Mouse (Mus musculus): ENCODE results near the gene Spink8.
"Not testable (repeated sequence)": the region's sequence is repeated elsewhere in the genome, so short reads cannot be mapped to it uniquely, and the experiment has no call there.

Spink8 gene

DNA sequence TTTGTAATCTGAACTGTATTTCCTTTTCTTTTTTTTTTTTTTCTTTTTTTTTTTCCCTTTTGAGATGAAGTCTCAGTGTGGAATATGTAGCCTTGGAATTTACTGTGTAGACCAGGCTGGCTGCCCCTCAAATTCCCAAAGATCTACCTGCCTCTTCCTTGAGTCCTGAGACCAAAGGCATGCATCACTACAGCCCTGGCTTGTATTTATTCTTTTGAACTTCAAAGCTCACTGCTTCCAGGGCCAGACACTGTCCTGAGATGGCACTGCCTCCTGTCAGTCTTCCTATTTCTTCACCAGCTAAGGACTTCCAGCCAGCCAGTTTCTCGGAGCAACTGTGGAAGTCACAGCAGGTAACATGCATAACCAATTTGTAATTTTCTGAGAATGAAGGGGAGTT is at the start of gene Spink8:
Gene Spink8, plus strand, starts transcription at position 301 of the 400 bp plus-strand sequence.
- DNase-seq (ENCODE audit: low spot score in 2 of 2) = no peak

DNA sequence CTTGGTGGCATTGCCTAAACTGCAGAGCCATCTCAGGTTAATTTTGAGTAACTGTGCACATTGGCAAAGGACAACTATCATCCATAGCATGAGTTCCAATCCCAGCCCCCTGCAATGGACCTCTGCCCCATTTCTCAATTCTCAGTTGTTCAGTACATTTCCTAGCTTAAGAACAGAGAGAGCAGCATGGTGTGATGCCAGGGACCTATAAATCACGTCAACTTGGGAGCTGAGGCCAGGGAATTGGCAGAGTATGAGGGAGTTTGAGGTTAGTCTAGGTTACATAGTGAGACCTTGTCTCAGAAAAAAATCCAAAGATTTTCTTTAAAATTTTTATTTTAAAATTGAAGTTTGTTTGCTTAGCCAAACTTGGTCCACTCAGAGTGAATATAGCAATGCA is 45.2 kb upstream of the Spink8 start:
- DNase-seq (ENCODE audit: low spot score in 2 of 2) = not testable (repeated sequence)

DNA sequence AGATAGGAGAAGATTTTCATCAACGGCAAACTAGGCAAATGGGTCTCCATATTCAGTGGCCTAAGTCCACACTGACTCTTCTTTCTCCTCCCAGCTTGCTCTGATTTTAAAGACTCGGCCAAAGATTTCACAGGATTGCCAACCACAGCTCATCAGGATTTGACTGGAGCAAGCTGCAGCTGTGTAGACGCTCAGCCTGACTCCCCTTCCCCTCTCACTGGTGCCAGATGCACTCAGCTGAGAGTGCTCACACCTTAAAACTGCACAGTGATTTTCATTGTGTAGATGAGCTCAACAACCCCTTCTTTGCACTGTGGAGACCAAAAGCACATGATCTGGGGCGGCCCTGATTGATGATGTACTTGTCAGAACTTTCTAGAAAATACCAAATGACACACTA is 21.5 kb upstream of the Spink8 start, which contains the start of gene Fbxw27:
Gene Fbxw27, minus strand, starts transcription at position 101 of the 400 bp plus-strand sequence.
- DNase-seq (ENCODE audit: low spot score in 2 of 2) = not testable (repeated sequence)

DNA sequence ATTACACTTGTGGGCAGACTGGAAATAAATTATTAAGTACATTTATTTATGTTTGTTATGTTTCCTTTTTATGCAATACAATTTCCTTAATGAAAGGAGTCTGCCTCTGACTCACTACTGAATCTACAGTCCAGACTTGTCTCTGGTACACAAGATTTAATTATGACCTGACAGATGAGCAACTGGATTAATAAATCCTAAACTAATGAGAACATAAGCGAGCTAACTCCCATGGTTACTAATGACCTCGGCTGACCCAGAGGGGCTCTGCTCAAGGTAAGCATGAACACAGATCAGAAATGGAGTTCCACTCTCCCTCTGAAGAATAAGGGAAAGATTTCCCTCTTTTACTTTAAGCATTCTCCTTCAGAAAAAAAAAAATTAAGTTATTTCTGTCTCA is 16.9 kb upstream of the Spink8 start:
- no peak for DNase-seq (ENCODE audit: low spot score in 2 of 2)

DNA sequence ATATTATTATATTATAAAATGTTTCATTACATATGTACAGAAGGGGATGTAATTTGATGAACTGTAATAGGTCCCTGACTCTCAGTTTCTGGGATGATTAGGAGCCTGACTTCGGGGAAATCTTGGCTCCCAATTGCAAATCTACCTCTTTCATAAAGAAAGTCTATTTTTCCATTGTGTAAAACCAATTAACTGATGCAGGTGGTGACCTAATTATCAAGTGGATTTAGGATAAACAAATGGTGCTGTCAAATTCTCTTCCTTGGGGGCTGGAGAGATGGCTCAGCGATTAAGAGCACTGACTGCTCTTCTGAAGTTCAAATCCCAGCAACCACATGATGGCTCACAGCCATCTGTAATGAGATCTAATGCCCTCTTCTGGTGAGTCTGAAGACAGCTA is 16.3 kb upstream of the Spink8 start:
- DNase-seq (ENCODE audit: low spot score in 2 of 2) = no peak

DNA sequence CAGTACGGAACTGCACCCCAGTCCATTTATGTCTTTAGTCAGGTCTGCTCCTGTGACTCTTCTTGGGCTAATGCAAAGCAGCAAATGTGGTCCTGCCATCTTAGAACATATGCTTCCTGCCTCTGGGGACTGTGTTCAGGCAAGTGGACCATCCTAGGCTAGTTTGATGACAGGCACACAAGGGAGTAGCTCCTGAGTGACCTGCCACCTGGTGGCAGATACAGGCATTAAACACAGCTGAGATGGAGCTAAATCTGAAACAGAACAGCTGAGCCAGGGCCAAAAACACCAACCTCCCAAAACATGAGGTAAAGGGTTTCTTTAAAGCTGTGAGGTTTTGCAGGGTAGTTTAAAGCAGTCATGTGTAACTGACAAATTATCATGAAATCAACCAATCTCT is 14.0 kb upstream of the Spink8 start:
- DNase-seq (ENCODE audit: low spot score in 2 of 2) = peak in 1 of 2 experiments; percentile 11

DNA sequence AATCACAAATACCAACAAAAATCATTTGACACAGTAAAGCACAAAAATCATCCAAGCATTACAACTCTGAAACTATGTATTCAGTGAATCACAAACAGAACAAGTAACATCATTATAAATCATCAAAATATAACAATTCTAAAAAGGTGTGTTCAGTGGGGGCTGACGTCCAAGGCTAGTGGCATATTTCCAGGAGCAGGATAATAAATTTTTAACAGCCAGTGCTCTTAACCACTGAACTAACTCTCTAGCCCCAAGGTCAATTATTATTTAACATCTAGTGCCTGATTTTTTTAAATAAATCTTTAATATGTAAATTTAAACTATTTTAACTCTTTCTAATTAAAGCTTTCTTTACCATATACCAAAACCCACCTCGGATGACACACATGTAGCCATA is 6.5 kb upstream of the Spink8 start:
- DNase-seq (ENCODE audit: low spot score in 2 of 2) = not testable (repeated sequence)

DNA sequence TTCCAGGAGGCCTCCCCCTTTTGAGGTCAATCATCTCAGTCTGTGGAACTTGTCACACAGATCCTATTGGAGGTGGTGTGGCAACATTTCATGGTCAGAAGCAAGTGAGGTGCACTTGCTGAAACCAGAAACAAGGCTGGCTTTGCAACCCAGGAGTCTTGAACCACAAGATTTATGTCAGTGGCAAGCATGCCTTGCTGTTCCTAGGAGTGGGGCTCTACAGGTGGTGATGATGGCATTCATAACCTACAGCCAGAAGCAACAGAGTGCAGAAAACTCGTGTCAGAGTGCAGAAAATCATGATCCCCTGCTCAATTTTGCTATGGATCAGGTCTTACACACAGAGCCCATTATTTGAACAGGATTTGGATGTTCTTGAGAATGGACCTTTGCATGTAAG is 5.8 kb upstream of the Spink8 start:
- DNase-seq (ENCODE audit: low spot score in 2 of 2) = no peak

DNA sequence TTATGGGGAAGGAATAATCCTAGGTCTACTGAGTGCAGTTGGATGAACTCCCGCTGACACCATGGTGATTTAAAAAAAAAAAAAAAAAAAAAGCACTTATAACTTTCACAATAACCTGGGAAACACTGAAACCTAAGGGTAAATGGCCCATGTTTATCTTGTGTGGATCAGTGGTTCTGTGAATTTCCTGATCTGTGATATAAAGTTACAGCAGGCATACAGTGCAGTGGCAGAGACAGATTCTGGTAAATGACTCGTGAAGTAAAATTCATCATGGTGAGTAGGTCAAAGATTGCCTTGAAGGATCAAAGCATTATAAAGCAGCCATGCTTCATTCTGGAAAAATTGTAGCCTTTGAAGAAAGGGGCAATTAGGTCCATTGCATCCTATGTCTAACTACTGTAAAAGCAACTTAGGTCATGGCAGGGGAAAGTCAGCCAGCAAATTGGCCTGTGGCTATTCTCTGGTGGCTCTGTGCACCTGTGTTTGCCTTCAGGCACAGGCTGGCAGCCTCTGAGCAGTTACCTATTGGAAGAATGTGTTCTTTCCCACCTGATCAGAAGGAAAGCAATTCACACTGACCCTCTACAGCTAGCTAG is 5.3 kb upstream of the Spink8 start:
- no peak for DNase-seq (ENCODE audit: low spot score in 2 of 2)

DNA sequence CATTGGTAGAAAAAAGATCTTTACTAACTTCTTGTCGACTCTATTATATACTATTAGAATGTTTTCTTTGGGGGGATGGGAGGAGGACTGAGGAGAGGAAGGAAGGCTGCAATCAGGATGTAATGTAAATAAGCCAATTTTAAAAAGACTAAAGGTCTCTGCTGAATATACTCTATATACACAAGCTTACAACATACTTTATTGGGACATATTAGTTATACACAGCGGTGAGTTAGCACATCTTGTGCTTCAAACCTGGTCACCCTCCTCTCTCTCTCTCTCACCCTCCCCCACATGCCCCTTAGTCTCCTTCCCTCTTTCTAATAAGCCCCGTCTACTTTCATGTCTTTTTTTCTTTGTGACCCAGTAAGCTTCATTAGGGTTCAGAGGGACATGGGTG is 4.2 kb upstream of the Spink8 start:
- no peak for DNase-seq (ENCODE audit: low spot score in 2 of 2)

DNA sequence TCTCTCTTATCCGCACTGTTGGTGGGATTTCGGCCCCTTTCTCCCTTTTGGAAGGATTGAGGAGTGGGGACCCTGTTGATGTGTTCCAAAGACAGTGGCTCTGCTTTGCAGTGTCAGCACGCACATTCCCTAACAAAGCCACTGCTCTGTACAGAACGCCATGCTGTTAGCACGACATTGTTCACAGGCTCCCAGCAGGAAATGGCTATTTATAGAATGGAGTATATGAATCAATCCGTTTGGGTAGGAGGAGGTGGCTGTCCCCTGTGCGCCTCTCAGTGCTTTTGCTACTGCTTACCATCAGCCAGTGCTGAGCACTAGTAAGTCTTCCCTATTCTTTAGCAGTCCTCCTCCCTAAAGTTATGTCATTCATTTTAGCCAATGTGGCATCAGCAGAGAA is 1.3 kb downstream of the Spink8 start:
- DNase-seq (ENCODE audit: low spot score in 2 of 2) = no peak

DNA sequence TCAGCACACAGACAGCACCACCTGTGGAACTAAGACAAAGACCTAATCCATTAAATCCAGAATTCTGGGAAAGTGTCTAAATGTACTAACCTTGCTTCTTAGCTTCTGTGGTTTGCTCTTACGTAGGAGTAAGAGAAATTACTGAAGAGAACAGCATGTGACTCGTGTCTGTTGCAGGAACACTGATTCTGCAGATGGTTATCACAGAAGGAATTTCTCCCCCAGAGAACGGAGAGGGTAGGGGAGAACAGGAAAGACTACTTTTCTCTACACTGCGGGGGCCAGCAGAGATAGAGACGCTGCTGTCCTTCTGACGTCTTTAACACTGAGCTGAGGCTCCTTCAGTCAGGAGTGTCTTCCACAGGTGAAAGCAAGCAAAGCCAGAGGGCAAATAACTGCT is 4.3 kb downstream of the Spink8 start:
- DNase-seq (ENCODE audit: low spot score in 2 of 2) = no peak

DNA sequence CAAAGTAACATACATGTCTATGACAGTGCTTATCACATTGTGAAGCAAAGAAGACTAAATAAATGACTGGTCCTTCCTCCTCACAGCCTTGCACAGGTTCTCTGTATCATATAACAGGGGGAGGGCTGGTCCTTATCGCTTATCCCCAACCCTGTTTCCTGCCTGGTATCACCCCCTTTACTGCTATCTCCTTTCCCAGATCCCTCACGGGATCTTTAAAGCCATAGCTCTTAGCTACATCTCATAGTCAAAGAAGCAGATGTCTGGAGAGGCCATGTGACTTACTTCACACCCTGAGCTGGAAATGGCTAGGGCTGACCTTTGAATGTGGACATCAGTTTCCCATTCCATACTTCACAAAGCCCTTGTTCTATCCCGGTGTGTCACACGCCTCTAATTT is 13.7 kb downstream of the Spink8 start:
- DNase-seq (ENCODE audit: low spot score in 2 of 2) = no peak

DNA sequence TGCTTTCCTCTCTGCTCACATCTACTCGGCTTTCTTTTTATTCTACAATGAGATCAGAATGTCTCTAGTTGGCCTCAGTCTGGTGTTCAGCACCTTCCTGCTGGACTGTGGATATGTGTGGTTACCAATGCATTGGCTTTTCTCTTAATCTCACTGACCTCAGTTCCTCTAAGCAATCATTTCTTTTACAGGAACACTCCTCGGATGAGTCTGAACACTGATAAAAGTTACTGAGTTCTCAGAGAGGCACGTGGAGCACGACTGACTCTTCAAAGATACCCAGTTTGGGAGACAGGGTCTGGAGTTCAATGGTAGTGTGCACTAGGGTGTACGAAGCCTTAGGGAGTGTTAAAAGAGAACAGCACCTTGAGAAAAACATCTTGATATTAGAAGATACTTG is 14.1 kb downstream of the Spink8 start:
- DNase-seq (ENCODE audit: low spot score in 2 of 2) = no peak

DNA sequence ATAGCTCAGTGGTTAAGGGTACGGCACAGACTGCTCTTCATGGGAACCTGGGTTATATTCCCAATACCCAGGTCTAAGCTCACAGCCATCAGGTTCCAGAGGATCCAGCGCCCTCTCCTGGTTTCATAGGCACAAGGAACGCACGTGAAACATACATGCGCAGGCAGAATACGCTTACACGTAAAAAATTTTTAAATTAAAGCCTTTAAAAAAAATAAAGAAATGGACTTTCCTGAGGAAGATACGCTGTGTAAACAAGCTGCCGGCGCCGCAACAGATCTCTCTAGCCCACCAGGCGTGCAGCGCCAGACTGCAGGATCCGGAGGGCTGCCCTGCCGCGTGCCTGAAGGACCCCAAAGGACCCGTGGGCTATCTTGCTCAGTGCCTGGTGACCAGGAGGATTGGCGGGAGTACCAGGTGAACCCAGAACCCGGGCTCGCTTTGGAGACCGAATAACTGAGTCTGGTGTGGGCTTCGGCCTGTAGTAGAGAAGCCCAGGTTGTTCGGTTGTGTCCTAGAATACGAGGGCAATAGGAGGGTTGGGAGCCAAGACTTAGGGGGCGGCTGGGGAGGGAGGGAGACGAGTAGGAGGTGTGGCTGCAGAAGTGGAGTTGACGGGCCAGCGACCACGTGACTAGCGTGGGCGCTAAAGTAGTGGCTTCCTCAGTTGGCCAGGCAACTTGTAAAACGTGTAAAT is 20.5 kb downstream of the Spink8 start, which contains the start of gene Nme6:
Gene Nme6, plus strand, starts transcription at position 359 of the 697 bp plus-strand sequence.
- DNase-seq (ENCODE audit: low spot score in 2 of 2) = peak; percentile 64 to 78

DNA sequence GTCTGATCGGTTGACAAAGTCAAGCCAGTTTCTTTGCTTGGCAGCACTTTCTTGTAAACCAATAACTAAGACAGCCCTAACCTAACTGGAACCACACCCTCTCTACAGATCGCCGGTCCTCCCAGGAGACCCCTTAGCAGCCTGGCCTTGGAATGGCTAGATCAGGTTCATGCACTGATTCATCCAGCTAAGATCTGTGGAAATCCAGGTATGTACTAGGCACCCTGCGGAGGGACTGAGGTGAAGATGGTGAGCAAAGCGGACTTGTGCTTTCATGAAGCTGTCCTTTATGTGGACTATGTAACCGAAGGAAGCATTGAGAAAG is 21.0 kb downstream of the Spink8 start:
- DNase-seq (ENCODE audit: low spot score in 2 of 2) = no peak

DNA sequence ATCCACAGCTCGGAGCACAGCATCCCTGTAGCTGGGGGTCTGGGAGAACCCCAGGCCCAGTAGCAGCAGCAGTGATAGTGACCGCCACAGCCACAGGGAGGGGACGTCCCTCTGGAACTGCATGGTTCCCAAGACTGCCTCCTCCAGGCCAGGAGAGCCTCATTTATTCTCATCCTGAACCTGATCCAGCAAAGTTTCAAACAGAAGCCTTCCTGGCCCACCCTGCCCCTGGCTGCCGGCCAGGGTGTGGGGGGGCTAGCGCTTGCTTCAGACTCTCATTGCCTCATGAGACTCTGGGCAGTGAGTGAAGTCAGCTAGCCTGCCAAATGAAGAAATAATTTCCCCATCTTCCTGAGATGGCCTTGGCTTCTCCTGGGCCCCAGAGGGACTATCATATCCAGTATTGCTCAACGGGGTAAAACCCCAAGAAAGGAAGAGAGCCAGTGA is 37.3 kb downstream of the Spink8 start, which contains the start of gene Camp:
Gene Camp, minus strand, starts transcription at position 306 of the 447 bp plus-strand sequence.
- peak in 1 of 2 experiments; percentile 14 for DNase-seq (ENCODE audit: low spot score in 2 of 2)

DNA sequence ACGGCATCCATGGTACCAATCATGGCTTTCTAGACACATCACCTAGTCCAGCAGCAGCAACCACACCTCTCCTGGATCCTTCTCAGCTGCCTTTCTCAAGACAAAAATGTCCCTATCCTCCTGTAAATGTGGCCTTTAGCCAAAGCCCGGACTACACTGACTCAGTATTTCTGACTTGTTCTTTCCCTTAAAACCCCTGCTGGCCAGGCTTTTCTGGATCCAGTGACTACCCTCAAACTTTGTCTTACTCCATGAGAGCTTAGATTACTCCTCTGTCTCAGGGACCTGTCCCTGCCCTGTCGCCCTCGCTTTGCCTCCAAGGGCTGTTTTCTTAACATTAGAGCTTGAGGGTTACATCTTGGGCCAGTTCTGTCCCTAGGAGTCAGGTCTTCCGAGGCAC is 38.0 kb downstream of the Spink8 start:
- no peak for DNase-seq (ENCODE audit: low spot score in 2 of 2)

DNA sequence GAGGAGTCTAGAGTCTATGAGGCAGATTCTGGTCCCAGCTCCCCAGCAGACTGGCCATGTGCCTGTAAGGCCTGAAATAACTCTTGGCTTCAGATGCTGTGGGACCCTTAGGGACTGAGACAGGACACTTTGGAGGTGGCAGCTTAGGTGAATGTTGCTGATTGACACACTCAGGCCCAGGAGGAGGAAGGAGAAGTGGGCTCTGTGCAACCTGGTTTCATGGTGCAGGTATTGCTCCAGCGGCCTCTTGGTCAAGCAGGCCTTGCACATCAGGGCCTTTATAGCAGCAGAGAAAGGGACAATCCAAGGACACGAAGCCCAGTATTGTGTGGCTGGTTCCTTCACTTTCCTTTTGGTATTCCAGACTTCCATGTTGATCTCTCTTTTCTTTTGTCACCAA is 42.3 kb downstream of the Spink8 start:
- no peak for DNase-seq (ENCODE audit: low spot score in 2 of 2)

DNA sequence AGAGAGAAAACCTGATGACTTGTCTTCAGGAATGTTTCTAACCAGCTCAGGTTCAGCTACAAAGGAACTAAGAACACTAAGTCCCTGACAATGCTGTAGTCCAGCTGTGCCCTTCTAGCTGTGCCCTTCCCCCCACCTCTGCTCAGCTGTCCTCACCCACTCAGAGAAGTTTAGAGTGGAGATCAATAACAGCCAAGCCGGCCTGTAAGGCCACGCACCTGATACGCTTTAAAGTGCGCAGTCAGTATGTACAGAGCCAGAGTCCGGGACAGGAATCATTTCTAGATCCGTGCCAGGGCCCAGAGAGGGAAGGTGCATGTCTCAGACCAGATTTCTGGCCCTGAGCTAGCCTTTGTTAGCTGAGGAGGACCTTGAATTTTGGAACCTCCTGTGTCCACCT is 43.9 kb downstream of the Spink8 start:
- no peak for DNase-seq (ENCODE audit: low spot score in 2 of 2)

DNA sequence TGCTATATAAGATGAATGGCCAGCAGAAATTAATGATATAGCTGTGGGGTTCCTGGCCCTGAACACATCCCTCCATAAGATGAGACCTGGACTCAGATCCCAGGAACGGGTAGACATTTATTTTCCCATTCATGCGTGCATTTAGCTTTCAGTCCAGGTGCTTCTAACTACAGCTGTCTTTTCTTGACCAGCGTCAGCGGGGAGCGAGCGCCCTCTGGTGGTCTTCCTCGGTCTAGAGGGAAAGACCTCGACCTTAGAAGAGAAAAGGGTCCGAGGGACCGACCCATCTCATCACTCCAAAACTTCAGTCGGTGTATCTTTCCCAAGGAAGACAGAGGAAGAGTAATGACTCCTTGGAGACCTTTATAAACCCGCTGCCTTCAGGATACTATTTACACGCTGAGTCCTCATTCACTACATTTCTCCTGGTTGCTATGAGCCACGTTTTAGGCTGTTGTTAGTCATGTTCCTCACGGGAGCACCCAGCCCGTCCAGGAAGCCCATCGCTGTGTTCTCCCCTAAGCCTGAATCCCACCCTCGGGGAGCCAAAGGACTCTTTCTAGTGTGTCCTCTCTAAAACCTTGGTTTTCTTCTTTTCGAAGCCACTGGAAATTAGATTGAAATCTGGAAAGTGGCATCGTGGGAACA is 50.4 kb downstream of the Spink8 start:
- peak; percentile 80 to 85 for DNase-seq (ENCODE audit: low spot score in 2 of 2)

DNA sequence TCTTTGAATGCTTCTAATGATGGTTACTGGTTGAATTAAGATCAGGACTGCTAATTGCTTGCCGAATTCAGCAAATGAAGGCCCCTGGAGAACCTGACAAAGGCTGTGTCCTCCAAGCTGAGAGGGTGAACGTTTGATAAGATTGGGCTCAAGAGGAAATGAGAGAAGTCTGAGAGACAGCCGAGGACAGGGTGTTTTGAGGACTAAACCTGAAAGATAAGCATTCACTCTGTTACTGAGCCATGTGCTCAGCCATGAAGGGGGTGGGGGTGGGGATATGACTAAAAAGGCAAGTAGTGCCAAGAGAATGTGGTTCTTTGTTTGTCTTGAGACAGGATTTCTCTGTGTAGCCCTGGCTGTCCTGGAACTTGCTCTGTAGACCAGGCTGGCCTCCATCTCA is 51.0 kb downstream of the Spink8 start:
- DNase-seq (ENCODE audit: low spot score in 2 of 2) = no peak

DNA sequence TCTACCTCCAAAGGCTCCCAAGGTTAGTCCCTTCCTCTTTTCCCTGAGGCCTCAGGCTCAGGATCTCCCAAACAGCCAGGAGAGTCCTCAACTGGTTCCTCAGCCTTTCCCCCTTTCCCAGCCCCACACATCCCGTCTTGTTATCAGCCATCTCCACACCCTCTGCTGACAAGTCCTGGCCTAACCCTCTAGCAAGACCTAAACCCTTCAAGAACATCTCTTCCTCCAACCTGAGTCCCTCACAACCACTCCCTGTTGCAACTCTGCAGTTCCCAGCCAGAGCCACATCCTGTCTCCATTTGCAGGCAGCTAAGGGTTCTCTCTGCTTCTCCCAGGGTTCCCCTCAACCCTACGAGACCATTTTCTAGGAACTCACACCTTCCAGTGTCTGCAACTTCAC is 54.1 kb downstream of the Spink8 start:
- no peak for DNase-seq (ENCODE audit: low spot score in 2 of 2)
